Mouse (Mus musculus): Measurements from ENCODE around the gene Cenps.
A peak's percentile ranks its signal among the peaks of the same experiment; 100 is the strongest.

DNA sequence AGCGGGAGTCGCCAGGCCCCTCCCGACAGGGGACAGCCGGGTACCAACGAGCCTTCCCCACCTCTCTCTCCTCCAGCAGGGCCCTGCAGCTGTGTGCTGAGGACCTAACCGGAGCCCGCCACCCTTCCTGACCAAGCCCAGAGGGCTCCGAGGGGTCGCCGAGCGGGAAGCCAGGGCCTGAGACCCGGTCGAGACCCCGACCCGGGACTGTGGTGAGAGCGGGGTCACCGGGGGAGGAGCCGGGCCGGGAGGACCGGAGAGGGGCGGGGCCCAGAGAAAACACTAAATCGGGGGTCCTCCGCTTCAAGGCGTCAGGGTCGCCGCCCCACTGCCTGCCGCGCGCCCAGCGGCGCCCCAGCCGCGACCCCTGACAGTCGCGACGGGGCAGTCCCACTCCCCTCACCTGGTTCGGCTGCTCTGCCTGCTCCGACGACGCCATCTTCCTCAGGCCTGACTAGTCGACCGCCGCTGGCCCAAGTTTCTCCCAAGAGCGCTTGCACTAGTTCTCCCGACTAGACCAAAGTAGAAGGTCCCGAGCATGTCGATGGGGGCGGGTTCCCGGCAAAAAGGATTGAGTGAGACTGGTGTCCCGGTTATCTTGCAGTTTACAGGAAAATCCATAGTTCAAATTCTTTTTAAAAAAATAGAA lies 37.9 kb downstream of the Cenps start, which contains the start of gene Pex14:
- TF ChIP-seq CTCF (IDR thresholded peaks at IDR 0.05; ENCODE audit: low read depth) (no peak), EP300 (IDR thresholded peaks at IDR 0.05; ENCODE audit: low read depth) (0 out of 2 replicates have a peak, but pooled peaks have one; percentile 60)
